Mouse (Mus musculus) kidney, embryonic 14.5 days (tissue): ENCODE data around the gene Fxyd7. TPM values are rescaled to one million over a fixed set of nuclear protein-coding genes. Genes with fewer than 3 reads are reported as not detected.

ENCODE experiments used
- ATAC-seq: fragments of 200-750 bp; cut with Nextera tagmentation; 2 replicates; pipeline ENCODE4 v1.8.0; 2017; ENCODE audit warnings: moderate number of reproducible peaks, mild to moderate bottlenecking, moderate TSS enrichment, moderate library complexity; ENCODE audit not compliant: low FRiP score, low TSS enrichment
- H3K27ac ChIP-seq: fragments of 300-500 bp; sonication (generic); 2 replicates; pipeline ENCODE4 v1.5.1; 2014; ENCODE audit warnings: low read depth, mild to moderate bottlenecking, low read length, moderate library complexity, mixed read lengths
- H3K27me3 ChIP-seq: fragments of 300-500 bp; sonication (generic); 2 replicates; pipeline ENCODE4 v1.6.1; 2014; ENCODE audit warnings: mild to moderate bottlenecking, low read length; ENCODE audit not compliant: control insufficient read depth, insufficient read depth
- H3K36me3 ChIP-seq: fragments of 300-500 bp; sonication (generic); 2 replicates; pipeline ENCODE4 v1.6.1; 2014; ENCODE audit warnings: low read length, mixed read lengths; ENCODE audit not compliant: control insufficient read depth, insufficient read depth
- H3K4me1 ChIP-seq: fragments of 300-500 bp; sonication (generic); 2 replicates; pipeline ENCODE4 v1.6.1; 2014; ENCODE audit warnings: low read length, mixed read lengths; ENCODE audit not compliant: control insufficient read depth, insufficient read depth
- H3K4me2 ChIP-seq: fragments of 300-500 bp; sonication (generic); replicated peaks from 2 replicates; pipeline ENCODE4 v1.6.1; 2014; ENCODE audit warnings: low read depth, mild to moderate bottlenecking, low read length
- H3K4me3 ChIP-seq: fragments of 300-500 bp; sonication (generic); 2 replicates; pipeline ENCODE4 v1.5.1; 2014; ENCODE audit warnings: mild to moderate bottlenecking, low read length
- H3K9ac ChIP-seq: fragments of 300-500 bp; sonication (generic); 2 replicates; pipeline ENCODE4 v1.6.1; 2014; ENCODE audit warnings: low read depth, mild to moderate bottlenecking, low read length, moderate library complexity
- H3K9me3 ChIP-seq: fragments of 300-500 bp; sonication (generic); 2 replicates; pipeline ENCODE4 v1.6.1; 2016; ENCODE audit warnings: low read length; ENCODE audit not compliant: control insufficient read depth
- WGBS: fragments of 180-500 bp; shearing (Covaris S2); extraction: QIAGEN DNeasy Blood & Tissue Kit; methylation state at CpG from one replicate; pipeline ENCODE4 v1.1.7; 2014; 5-methylcytosine and 5-hydroxymethylcytosine counted together
- polyA plus RNA-seq: library from polyadenylated mRNA; unstranded; fragments of >200 nt; fragmentation: Nextera tagmentation; extraction: Ambion mirVana; gene quantifications from 2 replicates; pipeline ENCODE4 v1.2.1, GENCODE M21; 2014

Gene Fxyd7
- polyA plus RNA-seq, 1 experiment from 2014 or later: 8.0 TPM

DNA sequence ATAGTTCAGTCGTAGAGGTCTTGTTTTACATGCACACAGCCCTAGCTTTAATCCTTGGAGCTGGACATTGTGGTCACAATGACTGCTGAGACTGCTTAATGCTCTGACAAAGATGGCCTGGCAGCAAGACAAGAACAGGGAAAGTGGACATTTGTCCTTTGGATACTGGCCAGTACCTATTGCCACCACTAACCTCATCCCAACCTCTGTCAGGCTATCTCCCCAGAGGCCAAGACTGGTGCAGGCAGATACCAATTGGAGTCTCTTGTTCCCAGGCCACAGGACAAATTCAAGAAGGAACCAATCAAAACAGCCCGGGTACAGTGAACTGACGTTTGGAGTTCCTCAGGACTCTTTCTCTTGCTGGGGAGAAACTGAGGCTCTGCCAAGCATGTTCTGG lies 36.9 kb upstream of the Fxyd7 start:
- H3K4me1 ChIP-seq: no peaks in the 10 kb centered on the region
- no peaks in the 10 kb centered on the region for H3K27me3 ChIP-seq
- H3K9ac ChIP-seq: no peak overlapping the region
- H3K4me2 ChIP-seq: no peak overlapping the region
- H3K36me3 ChIP-seq: no peaks in the 10 kb centered on the region
- no peak for ATAC-seq
- H3K9me3 ChIP-seq: no peaks in the 10 kb centered on the region
- no peak overlapping the region for H3K27ac ChIP-seq
- 69% methylated on average over 3 of the region's 3 CpGs for WGBS
- H3K4me3 ChIP-seq: no peak overlapping the region

DNA sequence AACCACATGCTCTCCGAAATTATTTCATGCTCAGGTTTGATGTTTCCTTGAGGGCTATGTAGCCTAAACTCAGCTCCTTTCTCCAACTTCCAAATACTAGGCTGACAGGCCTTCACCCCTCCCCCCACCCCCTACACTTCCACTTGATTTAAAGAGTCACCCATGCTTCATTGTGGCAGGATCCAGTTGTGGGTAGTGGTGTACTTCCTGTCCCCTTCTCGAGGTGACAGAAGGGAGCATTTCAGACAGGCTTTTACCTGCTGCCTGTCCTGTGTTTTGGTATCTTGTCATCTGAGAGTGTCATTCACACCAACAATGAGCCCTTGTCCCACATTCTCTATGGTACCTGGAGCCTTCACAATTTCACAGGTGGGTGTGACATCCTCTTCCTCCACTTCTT lies 36.0 kb upstream of the Fxyd7 start:
- 37% methylated on average over 2 of the region's 2 CpGs for WGBS
- Histone ChIP-seq H3K4me3 (no peak overlapping the region), H3K4me2 (no peak overlapping the region), H3K9ac (no peak overlapping the region), H3K9me3 (no peaks in the 10 kb centered on the region), H3K27ac (no peak overlapping the region), H3K27me3 (no peaks in the 10 kb centered on the region), H3K36me3 (no peaks in the 10 kb centered on the region), H3K4me1 (no peaks in the 10 kb centered on the region)
- no peak for ATAC-seq

- no peaks in the 10 kb centered on the region for H3K4me1 ChIP-seq
- 88% methylated on average over 9 of the region's 9 CpGs for WGBS
- H3K36me3 ChIP-seq: no peaks in the 10 kb centered on the region
- no peak overlapping the region for H3K4me3 ChIP-seq
- no peak for ATAC-seq
- H3K4me2 ChIP-seq: no peak overlapping the region
- H3K27me3 ChIP-seq: no peaks in the 10 kb centered on the region
- H3K27ac ChIP-seq: no peak overlapping the region
- H3K9me3 ChIP-seq: no peaks in the 10 kb centered on the region
- no peak overlapping the region for H3K9ac ChIP-seq
Measured at GRCm38 (mm10) chr7:31086175-31086755, 35.0 kb upstream of the Fxyd7 start.

GRCm38 (mm10) chr7:31085171-31085570 lies 33.9 kb upstream of the Fxyd7 start:
- Histone ChIP-seq H3K36me3 (no peaks in the 10 kb centered on the region), H3K4me3 (no peak overlapping the region), H3K9ac (no peak overlapping the region), H3K27ac (no peak overlapping the region), H3K4me1 (no peaks in the 10 kb centered on the region), H3K4me2 (no peak overlapping the region), H3K9me3 (no peaks in the 10 kb centered on the region), H3K27me3 (no peaks in the 10 kb centered on the region)
- WGBS: 48% methylated on average over 3 of the region's 3 CpGs
- no peak for ATAC-seq

- peak; percentile 22; the same call in 1 of the 2 replicates for ATAC-seq
- no peaks in the 10 kb centered on the region for H3K9me3 ChIP-seq
- peak overlapping the region; percentile 30; the same call in 1 of the 2 replicates for H3K27ac ChIP-seq
- no peaks in the 10 kb centered on the region for H3K36me3 ChIP-seq
- no peak overlapping the region for H3K4me3 ChIP-seq
- WGBS: 52% methylated on average over 9 of the region's 9 CpGs
- H3K4me2 ChIP-seq: no peak overlapping the region
- H3K9ac ChIP-seq: no peak overlapping the region
- H3K27me3 ChIP-seq: no peaks in the 10 kb centered on the region
- H3K4me1 ChIP-seq: no peaks in the 10 kb centered on the region
Measured at GRCm38 (mm10) chr7:31084140-31084539, 32.9 kb upstream of the Fxyd7 start.

DNA sequence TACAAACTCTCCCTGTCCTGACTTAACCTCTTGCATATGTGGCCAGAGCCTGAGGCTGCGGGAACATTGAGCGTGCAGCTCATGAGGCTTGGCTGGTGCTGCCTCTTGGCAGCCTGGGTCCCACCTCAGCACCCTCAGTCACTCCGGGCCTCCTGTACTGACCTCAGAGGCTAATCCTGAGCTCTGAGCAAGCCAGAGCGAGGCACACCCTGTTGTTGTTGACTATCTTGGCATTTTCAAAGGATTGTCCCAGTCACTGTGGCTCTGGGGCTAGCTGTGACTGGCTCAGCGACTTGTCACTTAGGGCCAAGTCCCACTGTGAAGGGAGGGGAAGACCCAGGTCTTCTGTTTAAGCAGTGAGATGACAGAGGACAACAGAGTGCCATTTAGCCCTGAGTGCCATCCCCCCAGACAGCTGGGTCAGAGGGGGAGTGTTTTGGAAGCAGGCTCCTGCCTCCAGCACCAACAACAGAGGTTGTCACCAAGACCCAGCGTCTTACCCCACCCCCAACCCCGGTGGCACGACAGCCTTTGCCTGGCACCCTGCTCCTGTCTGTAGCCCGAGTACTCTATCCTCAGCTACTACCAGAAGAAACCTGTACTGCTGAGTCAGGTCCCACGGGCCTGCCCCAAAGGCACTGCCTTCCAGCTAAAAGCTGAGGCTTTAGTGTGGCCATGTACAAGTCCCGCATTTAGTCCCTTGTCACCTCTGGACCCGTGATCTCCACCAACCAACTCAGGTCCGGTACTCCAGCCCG lies 31.7 kb upstream of the Fxyd7 start:
- Histone ChIP-seq H3K4me3 (no peak overlapping the region), H3K9me3 (no peaks in the 10 kb centered on the region), H3K4me1 (no peaks in the 10 kb centered on the region), H3K36me3 (no peaks in the 10 kb centered on the region), H3K9ac (no peak overlapping the region; the same call in 1 of the 2 replicates), H3K27ac (no peak overlapping the region), H3K4me2 (no peak overlapping the region), H3K27me3 (no peaks in the 10 kb centered on the region)
- no peak for ATAC-seq
- WGBS: 68% methylated on average over 14 of the region's 14 CpGs

DNA sequence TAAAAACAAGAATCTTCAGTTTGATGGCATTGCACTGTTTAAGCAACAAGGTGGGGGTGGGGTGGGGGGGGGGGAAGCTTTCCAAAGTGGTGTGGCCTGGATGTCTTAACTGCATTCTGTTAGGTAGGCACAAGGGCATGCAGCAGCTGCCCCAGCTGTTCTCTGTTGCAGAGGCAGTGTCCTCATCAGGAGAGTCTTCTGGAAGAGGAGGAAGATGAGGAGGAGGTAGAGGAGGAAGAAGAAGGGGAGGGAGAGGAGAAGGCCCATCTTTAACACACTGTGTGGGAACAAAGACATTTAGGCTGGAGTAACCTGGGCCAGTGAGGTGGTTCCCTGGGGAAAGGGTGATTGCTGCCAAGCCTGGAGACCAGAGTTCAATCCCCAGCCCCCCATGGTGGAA lies 30.8 kb upstream of the Fxyd7 start:
- H3K4me3 ChIP-seq: no peak overlapping the region
- ATAC-seq: no peak
- no peak overlapping the region for H3K9ac ChIP-seq
- no peak overlapping the region for H3K27ac ChIP-seq
- no peak overlapping the region for H3K4me2 ChIP-seq
- H3K27me3 ChIP-seq: no peaks in the 10 kb centered on the region
- H3K9me3 ChIP-seq: no peaks in the 10 kb centered on the region
- no peaks in the 10 kb centered on the region for H3K36me3 ChIP-seq
- H3K4me1 ChIP-seq: no peaks in the 10 kb centered on the region

GRCm38 (mm10) chr7:31081106-31081505 lies 29.8 kb upstream of the Fxyd7 start:
- Histone ChIP-seq H3K27ac (no peak overlapping the region), H3K4me2 (no peak overlapping the region), H3K36me3 (no peaks in the 10 kb centered on the region), H3K9ac (no peak overlapping the region), H3K9me3 (no peaks in the 10 kb centered on the region), H3K27me3 (no peaks in the 10 kb centered on the region), H3K4me1 (no peaks in the 10 kb centered on the region), H3K4me3 (no peak overlapping the region)
- WGBS: 61% methylated on average over 1 of the region's 1 CpGs
- ATAC-seq: no peak

DNA sequence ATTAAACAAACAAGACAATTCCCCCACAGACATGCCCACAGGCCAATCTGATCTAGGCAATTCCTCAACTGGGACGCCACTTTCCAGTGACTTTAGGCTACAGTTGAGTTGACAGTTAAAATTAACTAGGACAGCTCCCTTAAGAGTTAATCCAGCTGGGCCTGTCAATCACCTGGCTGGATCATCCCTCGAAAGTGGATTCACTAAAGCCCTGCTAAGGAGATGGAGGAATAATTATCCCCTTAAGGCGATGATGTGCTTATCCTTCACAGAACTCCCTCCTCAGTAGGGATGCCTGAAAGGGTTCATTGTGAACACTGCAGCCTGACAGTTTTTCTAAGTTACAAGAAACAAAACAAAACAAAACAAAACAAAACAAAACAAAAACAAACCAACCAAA lies 29.3 kb upstream of the Fxyd7 start:
- H3K9ac ChIP-seq: no peak overlapping the region
- H3K4me3 ChIP-seq: no peak overlapping the region
- H3K36me3 ChIP-seq: no peaks in the 10 kb centered on the region
- no peaks in the 10 kb centered on the region for H3K27me3 ChIP-seq
- no peak overlapping the region for H3K27ac ChIP-seq
- 60% methylated on average over 3 of the region's 3 CpGs for WGBS
- ATAC-seq: no peak
- no peak overlapping the region for H3K4me2 ChIP-seq
- H3K4me1 ChIP-seq: no peaks in the 10 kb centered on the region
- H3K9me3 ChIP-seq: no peaks in the 10 kb centered on the region
